Mouse (Mus musculus): ENCODE measurements at regions not wholly inside any gene's neighbourhood (a gene's known extent, or its start where the extent isn't known, plus 50 kb on each side); places are given as distances from the start of the nearest gene placed in this dataset.

DNA sequence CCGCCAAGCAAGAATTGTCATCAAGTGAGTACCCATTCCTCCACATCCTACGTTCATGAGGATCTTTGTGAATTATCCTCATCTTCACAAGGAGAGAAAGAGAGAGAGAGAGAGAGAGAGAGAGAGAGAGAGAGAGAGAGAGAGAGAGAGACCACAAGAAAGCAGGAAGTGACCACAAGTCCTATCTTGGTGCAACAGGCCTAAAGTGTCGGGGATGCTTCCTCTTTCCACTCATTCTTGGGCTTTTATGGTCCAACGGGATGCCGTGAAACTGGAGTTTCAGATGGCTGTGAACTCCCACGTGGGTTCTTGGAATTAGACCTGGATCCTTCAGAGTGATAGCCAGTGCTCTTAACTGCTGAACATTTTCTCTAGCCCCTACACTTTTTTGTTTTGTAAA, 53.1 kb upstream of the Rai14 start:
- TF ChIP-seq TCF12 (IDR thresholded peaks at IDR 0.05; ENCODE audit: insufficient read depth, poor library complexity, severe bottlenecking) (no peak), POLR2AphosphoS2 (IDR thresholded peaks at IDR 0.05; ENCODE audit: insufficient read length, low read depth) (no peak)
- Histone ChIP-seq H3K4me3 (no peak overlapping the region), H3ac (ENCODE audit: control insufficient read depth, insufficient read length) (no peak overlapping the region), H3K79me2 (ENCODE audit: control insufficient read depth, insufficient read depth) (no peaks in the 10 kb centered on the region), H3K4me2 (ENCODE audit: low read depth) (no peak overlapping the region), H3K36me3 (ENCODE audit: control insufficient read depth, insufficient read depth) (no peaks in the 10 kb centered on the region), H3K27me3 (ENCODE audit: control insufficient read depth, insufficient read depth, insufficient read length) (no peaks in the 10 kb centered on the region)

GRCm38 (mm10) chr15:10770410-10771310, 56.2 kb upstream of the Rai14 start:
- Histone ChIP-seq H3ac (ENCODE audit: control insufficient read depth, insufficient read length) (no peak overlapping the region), H3K27me3 (ENCODE audit: control insufficient read depth, insufficient read depth, insufficient read length) (no peaks in the 10 kb centered on the region), H3K4me3 (no peak overlapping the region), H3K36me3 (ENCODE audit: control insufficient read depth, insufficient read depth) (no peaks in the 10 kb centered on the region), H3K79me2 (ENCODE audit: control insufficient read depth, insufficient read depth) (no peaks in the 10 kb centered on the region), H3K4me2 (ENCODE audit: low read depth) (no peak overlapping the region)
- TF ChIP-seq MYOG (IDR thresholded peaks at IDR 0.05; ENCODE audit: control insufficient read depth in 1 of 3, insufficient read depth in 1 of 3, insufficient read length in 2 of 3, low read depth in 2 of 3) (no peak), SRF (IDR thresholded peaks at IDR 0.05; ENCODE audit: control insufficient read depth, insufficient read length, low read depth) (no peak), TCF12 (IDR thresholded peaks at IDR 0.05; ENCODE audit: insufficient read depth, poor library complexity, severe bottlenecking) (no peak), E2F4 (IDR thresholded peaks at IDR 0.05; ENCODE audit: insufficient read depth) (no peak), POLR2AphosphoS2 (IDR thresholded peaks at IDR 0.05; ENCODE audit: insufficient read length, low read depth) (no peak), TCF3 (IDR thresholded peaks at IDR 0.05; ENCODE audit: insufficient read length, low read depth) (no peak), REST (IDR thresholded peaks at IDR 0.05; ENCODE audit: insufficient read depth, insufficient read length) (no peak), MAX (IDR thresholded peaks at IDR 0.05; ENCODE audit: low read depth) (no peak), USF1 (IDR thresholded peaks at IDR 0.05; ENCODE audit: low read depth) (no peak), MYOD1 (IDR thresholded peaks at IDR 0.05; ENCODE audit: control insufficient read depth in 1 of 3, insufficient read length in 2 of 3, low read depth in 2 of 3) (no peak), POLR2A (IDR thresholded peaks at IDR 0.05; ENCODE audit: insufficient read length, low read depth) (no peak), CEBPB (IDR thresholded peaks at IDR 0.05; ENCODE audit: insufficient read depth, poor library complexity, severe bottlenecking) (no peak)

GRCm38 (mm10) chr15:10771311-10771690, 56.9 kb upstream of the Rai14 start:
- Histone ChIP-seq H3ac (ENCODE audit: control insufficient read depth, insufficient read length) (no peak overlapping the region), H3K79me2 (ENCODE audit: control insufficient read depth, insufficient read depth) (no peaks in the 10 kb centered on the region), H3K4me3 (no peak overlapping the region), H3K27me3 (ENCODE audit: control insufficient read depth, insufficient read depth, insufficient read length) (no peaks in the 10 kb centered on the region), H3K36me3 (ENCODE audit: control insufficient read depth, insufficient read depth) (no peaks in the 10 kb centered on the region), H3K4me2 (ENCODE audit: low read depth) (no peak overlapping the region)
- TF ChIP-seq SRF (IDR thresholded peaks at IDR 0.05; ENCODE audit: control insufficient read depth, insufficient read length, low read depth) (no peak), TCF3 (IDR thresholded peaks at IDR 0.05; ENCODE audit: insufficient read length, low read depth) (no peak), REST (IDR thresholded peaks at IDR 0.05; ENCODE audit: insufficient read depth, insufficient read length) (no peak), MYOD1 (IDR thresholded peaks at IDR 0.05; ENCODE audit: control insufficient read depth in 1 of 3, insufficient read length in 2 of 3, low read depth in 2 of 3) (peak in 1 of 3 experiments; percentile 10), TCF12 (IDR thresholded peaks at IDR 0.05; ENCODE audit: insufficient read depth, poor library complexity, severe bottlenecking) (no peak), CEBPB (IDR thresholded peaks at IDR 0.05; ENCODE audit: insufficient read depth, poor library complexity, severe bottlenecking) (0 out of 2 replicates have a peak, but pooled peaks have one; percentile 11), USF1 (IDR thresholded peaks at IDR 0.05; ENCODE audit: low read depth) (no peak), E2F4 (IDR thresholded peaks at IDR 0.05; ENCODE audit: insufficient read depth) (no peak), MAX (IDR thresholded peaks at IDR 0.05; ENCODE audit: low read depth) (no peak), MYOG (IDR thresholded peaks at IDR 0.05; ENCODE audit: control insufficient read depth in 1 of 3, insufficient read depth in 1 of 3, insufficient read length in 2 of 3, low read depth in 2 of 3) (no peak), POLR2A (IDR thresholded peaks at IDR 0.05; ENCODE audit: insufficient read length, low read depth) (no peak), POLR2AphosphoS2 (IDR thresholded peaks at IDR 0.05; ENCODE audit: insufficient read length, low read depth) (no peak)

DNA sequence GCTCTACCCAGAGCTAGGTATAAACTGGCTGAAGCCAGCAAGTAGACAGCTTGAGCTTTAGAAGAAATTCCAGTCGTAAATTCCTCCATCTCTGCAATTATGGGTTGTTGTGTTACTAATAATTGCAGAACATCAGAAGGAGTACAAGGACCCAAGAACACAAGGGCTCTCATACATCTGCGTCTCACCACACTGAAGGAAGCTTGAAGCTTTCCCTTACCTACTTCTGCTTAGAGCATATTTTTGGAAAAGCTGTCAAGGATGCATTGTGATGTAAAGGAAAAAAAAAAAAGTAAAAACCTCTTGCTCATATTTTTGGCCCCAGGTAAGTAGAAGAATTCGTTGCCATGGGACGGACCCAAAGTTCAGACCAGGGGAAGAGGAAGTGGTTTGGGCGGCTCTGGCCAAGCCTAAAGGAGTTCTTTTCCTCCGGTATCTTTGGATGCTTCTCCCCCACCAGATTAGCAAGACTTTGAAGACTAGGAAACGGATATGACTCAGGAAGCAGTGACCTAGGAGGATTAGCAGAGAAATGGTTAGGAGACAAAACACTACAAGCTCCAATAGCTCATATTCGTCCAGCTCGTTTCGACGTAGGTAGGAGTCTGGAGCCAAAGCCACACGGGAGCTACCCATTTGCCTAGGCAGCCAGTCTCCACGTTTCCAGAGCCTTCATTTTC, 65.7 kb upstream of the Rai14 start:
- Histone ChIP-seq H3K4me2 (ENCODE audit: low read depth) (no peak overlapping the region), H3K36me3 (ENCODE audit: control insufficient read depth, insufficient read depth) (no peaks in the 10 kb centered on the region), H3K27me3 (ENCODE audit: control insufficient read depth, insufficient read depth, insufficient read length) (no peaks in the 10 kb centered on the region), H3ac (ENCODE audit: control insufficient read depth, insufficient read length) (no peak overlapping the region), H3K79me2 (ENCODE audit: control insufficient read depth, insufficient read depth) (no peaks in the 10 kb centered on the region), H3K4me3 (no peak overlapping the region)
- TF ChIP-seq POLR2A (IDR thresholded peaks at IDR 0.05; ENCODE audit: insufficient read length, low read depth) (no peak), REST (IDR thresholded peaks at IDR 0.05; ENCODE audit: insufficient read depth, insufficient read length) (no peak), TCF12 (IDR thresholded peaks at IDR 0.05; ENCODE audit: insufficient read depth, poor library complexity, severe bottlenecking) (no peak), MAX (IDR thresholded peaks at IDR 0.05; ENCODE audit: low read depth) (no peak), SRF (IDR thresholded peaks at IDR 0.05; ENCODE audit: control insufficient read depth, insufficient read length, low read depth) (no peak), USF1 (IDR thresholded peaks at IDR 0.05; ENCODE audit: low read depth) (no peak), CEBPB (IDR thresholded peaks at IDR 0.05; ENCODE audit: insufficient read depth, poor library complexity, severe bottlenecking) (no peak), MYOG (IDR thresholded peaks at IDR 0.05; ENCODE audit: control insufficient read depth in 1 of 3, insufficient read depth in 1 of 3, insufficient read length in 2 of 3, low read depth in 2 of 3) (no peak)

Data from myocyte (in vitro differentiated cells).